Mouse (Mus musculus) embryonic fibroblast, embryonic 13.5 days (primary cell): ENCODE measurements around the gene Kdm5c.

ENCODE experiments used
- CTCF ChIP-seq: IDR thresholded peaks from 2 replicates; pipeline ENCODE4 v1.5.1; 2011; ENCODE audit warnings: mild to moderate bottlenecking, control low read depth, low read length, moderate library complexity, borderline replicate concordance; ENCODE audit not compliant: insufficient read depth
- POLR2A ChIP-seq: IDR thresholded peaks from 2 replicates; pipeline ENCODE4 v1.6.1; 2011; ENCODE audit warnings: low read depth, mild to moderate bottlenecking, control low read depth, low read length, moderate library complexity

DNA sequence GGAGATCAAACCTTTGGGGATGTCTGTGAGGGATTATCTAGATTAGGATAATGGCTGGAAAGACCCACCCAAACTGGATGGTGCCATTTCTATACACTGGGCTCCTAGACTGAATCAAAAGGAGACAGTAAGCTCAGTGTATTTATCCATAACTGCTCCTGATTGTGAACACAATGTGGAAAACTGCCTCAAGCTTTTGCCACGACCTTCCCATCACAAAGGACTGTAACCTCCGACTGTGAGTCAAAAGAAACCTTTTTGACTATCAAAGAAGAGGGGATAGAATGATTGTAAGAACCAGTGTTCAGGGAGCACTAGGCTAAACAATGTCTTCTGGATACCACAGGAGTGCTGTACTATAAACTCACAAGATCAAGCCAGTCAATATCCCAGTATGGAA is 73.4 kb downstream of the Kdm5c start:
- no peak for TF ChIP-seq CTCF
- no peak for TF ChIP-seq POLR2A
